Mouse (Mus musculus) heart, embryonic 15.5 days (tissue): ENCODE data around the gene Cisd3. TPM values are rescaled to one million over a fixed set of nuclear protein-coding genes. Genes with fewer than 3 reads are reported as not detected.
A peak's percentile ranks its signal among the peaks of the same experiment; 100 is the strongest.

Experiments
- ATAC-seq: fragments of 200-750 bp; cut with Nextera tagmentation; replicated peaks from 2 replicates; pipeline ENCODE4 v1.8.0; 2017; ENCODE audit warnings: low read depth, moderate TSS enrichment; ENCODE audit not compliant: insufficient number of reproducible peaks, insufficient read depth, low FRiP score
- H3K27ac ChIP-seq: fragments of 300-500 bp; sonication (generic); 2 replicates; pipeline ENCODE4 v1.5.1; 2015; ENCODE audit warnings: mild to moderate bottlenecking, inconsistent platforms
- H3K27me3 ChIP-seq: fragments of 300-500 bp; sonication (generic); 2 replicates; pipeline ENCODE4 v1.6.1; 2015; ENCODE audit warnings: inconsistent platforms
- H3K36me3 ChIP-seq: fragments of 300-500 bp; sonication (generic); 2 replicates; pipeline ENCODE4 v1.6.1; 2015; ENCODE audit warnings: mild to moderate bottlenecking, inconsistent platforms
- H3K4me1 ChIP-seq: fragments of 300-500 bp; sonication (generic); replicated peaks from 2 replicates; pipeline ENCODE4 v1.6.1; 2015; ENCODE audit warnings: inconsistent platforms
- H3K4me2 ChIP-seq: fragments of 300-500 bp; sonication (generic); 2 replicates; pipeline ENCODE4 v1.6.1; 2015; ENCODE audit warnings: inconsistent platforms, mild to moderate bottlenecking, moderate library complexity
- H3K4me3 ChIP-seq: fragments of 300-500 bp; sonication (generic); 2 replicates; pipeline ENCODE4 v1.5.1; 2015; ENCODE audit warnings: mild to moderate bottlenecking, inconsistent platforms
- H3K9ac ChIP-seq: fragments of 300-500 bp; sonication (generic); 2 replicates; pipeline ENCODE4 v1.6.1; 2015; ENCODE audit warnings: mild to moderate bottlenecking, inconsistent platforms
- H3K9me3 ChIP-seq: fragments of 300-500 bp; sonication (generic); replicated peaks from 2 replicates; pipeline ENCODE4 v1.6.1; 2016; ENCODE audit warnings: inconsistent platforms
- WGBS: fragments of 180-500 bp; shearing (Covaris S2); methylation state at CpG from one replicate; pipeline ENCODE4 v1.1.7; 2015; ENCODE audit warnings: mixed read lengths; 5-methylcytosine and 5-hydroxymethylcytosine counted together
- polyA plus RNA-seq: library from polyadenylated mRNA; unstranded; fragments of >200 nt; fragmentation: Nextera tagmentation; extraction: Ambion mirVana; gene quantifications from 2 replicates; pipeline ENCODE4 v1.2.1, GENCODE M21; 2015

Gene Cisd3
- polyA plus RNA-seq, 1 experiment from 2014 or later, result 69.4 TPM

- no peaks in the 10 kb centered on the region for H3K9me3 ChIP-seq
- no peak overlapping the region for H3K4me3 ChIP-seq
- no peak overlapping the region for H3K4me2 ChIP-seq
- peaks cover 16% of the 10 kb centered on the region for H3K4me1 ChIP-seq
- ATAC-seq, result no peak; the same call in 1 of the 2 replicates
- 69% methylated on average over 14 of the region's 14 CpGs for WGBS
- no peak overlapping the region for H3K9ac ChIP-seq
- no peak overlapping the region for H3K27ac ChIP-seq
- H3K27me3 ChIP-seq, result no peaks in the 10 kb centered on the region
- peaks cover 45% of the 10 kb centered on the region for H3K36me3 ChIP-seq
Observed at GRCm38 (mm10) chr11:97714784-97715760, 29.4 kb downstream of the Cisd3 start.

- H3K9ac ChIP-seq, result 0 out of 2 replicates have a peak overlapping the region, but pooled peaks have one; percentile 16
- no peak overlapping the region for H3K27ac ChIP-seq
- no peaks in the 10 kb centered on the region for H3K27me3 ChIP-seq
- H3K4me1 ChIP-seq, result peaks cover 16% of the 10 kb centered on the region
- H3K4me3 ChIP-seq, result no peak overlapping the region
- ATAC-seq, result no peak
- 73% methylated on average over 8 of the region's 8 CpGs for WGBS
- H3K4me2 ChIP-seq, result no peak overlapping the region
- no peaks in the 10 kb centered on the region for H3K9me3 ChIP-seq
- peaks cover 55% of the 10 kb centered on the region for H3K36me3 ChIP-seq
Observed at GRCm38 (mm10) chr11:97716021-97716420, 30.4 kb downstream of the Cisd3 start.

GRCm38 (mm10) chr11:97717369-97718280, 32.0 kb downstream of the Cisd3 start:
- Histone ChIP-seq H3K9ac (no peak overlapping the region), H3K27ac (no peak overlapping the region), H3K4me1 (peaks cover 16% of the 10 kb centered on the region), H3K4me2 (no peak overlapping the region), H3K36me3 (peaks cover 55% of the 10 kb centered on the region), H3K27me3 (no peaks in the 10 kb centered on the region), H3K9me3 (no peaks in the 10 kb centered on the region), H3K4me3 (no peak overlapping the region)
- WGBS, result 84% methylated on average over 26 of the region's 26 CpGs
- no peak for ATAC-seq

- 57% methylated on average over 15 of the region's 15 CpGs for WGBS
- peaks cover 56% of the 10 kb centered on the region for H3K36me3 ChIP-seq
- ATAC-seq, result no peak
Observed at GRCm38 (mm10) chr11:97718281-97718860, 32.7 kb downstream of the Cisd3 start.

GRCm38 (mm10) chr11:97719041-97719440, 33.4 kb downstream of the Cisd3 start:
- Histone ChIP-seq H3K9ac (no peak overlapping the region), H3K4me3 (no peak overlapping the region), H3K4me1 (peaks cover 10% of the 10 kb centered on the region), H3K27me3 (no peaks in the 10 kb centered on the region), H3K36me3 (peaks cover 55% of the 10 kb centered on the region), H3K27ac (no peak overlapping the region), H3K9me3 (no peaks in the 10 kb centered on the region), H3K4me2 (no peak overlapping the region)
- WGBS, result 81% methylated on average over 4 of the region's 4 CpGs
- ATAC-seq, result no peak

More at GRCm38 (mm10) chr11:97718281-97718860, 32.7 kb downstream of the Cisd3 start:
- no peaks in the 10 kb centered on the region for H3K9me3 ChIP-seq
- H3K9ac ChIP-seq, result no peak overlapping the region
- no peak overlapping the region for H3K4me3 ChIP-seq
- H3K4me1 ChIP-seq, result peaks cover 13% of the 10 kb centered on the region
- no peaks in the 10 kb centered on the region for H3K27me3 ChIP-seq
- H3K27ac ChIP-seq, result no peak overlapping the region
- H3K4me2 ChIP-seq, result no peak overlapping the region

GRCm38 (mm10) chr11:97721338-97721737, 35.7 kb downstream of the Cisd3 start:
- peaks cover 72% of the 10 kb centered on the region for H3K36me3 ChIP-seq
- ATAC-seq, result no peak

GRCm38 (mm10) chr11:97723709-97724108, 38.1 kb downstream of the Cisd3 start:
- no peaks in the 10 kb centered on the region for H3K9me3 ChIP-seq
- H3K4me1 ChIP-seq, result 0 out of 2 replicates have a peak, but pooled peaks cover 4% of the 10 kb centered on the region
- peak; percentile 51 for ATAC-seq
- peaks cover 72% of the 10 kb centered on the region for H3K36me3 ChIP-seq
- WGBS, result 63% methylated on average over 7 of the region's 7 CpGs
- H3K4me3 ChIP-seq, result no peak overlapping the region
- no peak overlapping the region for H3K4me2 ChIP-seq
- H3K9ac ChIP-seq, result no peak overlapping the region
- peak overlapping the region; percentile 12; the same call in 1 of the 2 replicates for H3K27ac ChIP-seq
- no peaks in the 10 kb centered on the region for H3K27me3 ChIP-seq

More at GRCm38 (mm10) chr11:97721338-97721737, 35.7 kb downstream of the Cisd3 start:
- WGBS, result 93% methylated on average over 4 of the region's 4 CpGs
- Histone ChIP-seq H3K4me1 (0 out of 2 replicates have a peak, but pooled peaks cover 4% of the 10 kb centered on the region), H3K4me2 (no peak overlapping the region), H3K27ac (no peak overlapping the region), H3K4me3 (no peak overlapping the region), H3K27me3 (no peaks in the 10 kb centered on the region), H3K9ac (no peak overlapping the region), H3K9me3 (no peaks in the 10 kb centered on the region)

GRCm38 (mm10) chr11:97728311-97728710, 42.7 kb downstream of the Cisd3 start:
- Histone ChIP-seq H3K4me3 (no peak overlapping the region), H3K27me3 (no peaks in the 10 kb centered on the region), H3K9ac (peak overlapping the region; percentile 18; the same call in 1 of the 2 replicates), H3K4me2 (no peak overlapping the region), H3K4me1 (0 out of 2 replicates have a peak, but pooled peaks cover 4% of the 10 kb centered on the region), H3K36me3 (peaks cover 53% of the 10 kb centered on the region), H3K27ac (no peak overlapping the region), H3K9me3 (no peaks in the 10 kb centered on the region)
- no peak for ATAC-seq
- 71% methylated on average over 7 of the region's 7 CpGs for WGBS

- Histone ChIP-seq H3K27me3 (no peaks in the 10 kb centered on the region), H3K36me3 (peaks cover 53% of the 10 kb centered on the region), H3K4me2 (no peak overlapping the region), H3K4me1 (peaks cover 6% of the 10 kb centered on the region; the same call in 1 of the 2 replicates), H3K9ac (peak overlapping the region; percentile 18; the same call in 1 of the 2 replicates), H3K9me3 (no peaks in the 10 kb centered on the region), H3K27ac (no peak overlapping the region), H3K4me3 (no peak overlapping the region)
- ATAC-seq, result no peak
- WGBS, result 58% methylated on average over 7 of the region's 7 CpGs
Observed at GRCm38 (mm10) chr11:97728730-97729129, 43.1 kb downstream of the Cisd3 start.

- Histone ChIP-seq H3K9me3 (no peaks in the 10 kb centered on the region), H3K27me3 (no peaks in the 10 kb centered on the region), H3K4me1 (peaks cover 4% of the 10 kb centered on the region; the same call in 1 of the 2 replicates), H3K27ac (no peak overlapping the region), H3K9ac (no peak overlapping the region), H3K4me3 (no peak overlapping the region), H3K4me2 (no peak overlapping the region), H3K36me3 (peaks cover 21% of the 10 kb centered on the region)
- ATAC-seq, result no peak
- 44% methylated on average over 10 of the region's 10 CpGs for WGBS
Observed at GRCm38 (mm10) chr11:97733689-97734088, 48.1 kb downstream of the Cisd3 start.
